Mouse (Mus musculus) large intestine, adult 2 months (tissue): Measurements from ENCODE around the gene Rdh5. TPM values are rescaled to one million over a fixed set of nuclear protein-coding genes. Genes with fewer than 3 reads are reported as not detected.

Source experiments
- DNase-seq: peaks from one replicate; pipeline ENCODE4 v3.0.0-alpha.2; 2012; ENCODE audit warnings: low read depth, low spot score
- whole genome bisulfite sequencing: fragments of 180-500 bp; shearing (Covaris S2); methylation state at CpG from one replicate; pipeline ENCODE4 v1.1.7; 2018; 5-methylcytosine and 5-hydroxymethylcytosine counted together
- polyA plus RNA-seq: library from polyadenylated mRNA; depleted of rRNA; stranded (reverse); fragments of >200 nt; gene quantifications from 2 replicates; pipeline ENCODE4 v1.2.3, GENCODE M21; 2012; rRNA removed

Rdh5 gene
- polyA plus RNA-seq = 19.0 and 19.3 TPM in 2 replicates

DNA sequence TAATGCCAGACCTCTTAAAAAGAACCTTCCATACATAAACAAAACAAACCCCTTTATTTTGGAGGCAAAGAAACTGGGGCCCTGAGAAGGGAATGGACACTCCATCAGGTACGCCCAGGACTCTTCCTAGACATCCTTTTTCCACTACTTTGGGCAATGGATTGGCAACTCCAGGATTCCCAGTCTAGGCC lies at the start of gene Rdh5:
Rdh5 (minus strand) TSS at position 67 of the 191 bp plus-strand sequence.
- 14% methylated on average over 1 of the region's 1 CpGs for WGBS
- DNase-seq = no peak

DNA sequence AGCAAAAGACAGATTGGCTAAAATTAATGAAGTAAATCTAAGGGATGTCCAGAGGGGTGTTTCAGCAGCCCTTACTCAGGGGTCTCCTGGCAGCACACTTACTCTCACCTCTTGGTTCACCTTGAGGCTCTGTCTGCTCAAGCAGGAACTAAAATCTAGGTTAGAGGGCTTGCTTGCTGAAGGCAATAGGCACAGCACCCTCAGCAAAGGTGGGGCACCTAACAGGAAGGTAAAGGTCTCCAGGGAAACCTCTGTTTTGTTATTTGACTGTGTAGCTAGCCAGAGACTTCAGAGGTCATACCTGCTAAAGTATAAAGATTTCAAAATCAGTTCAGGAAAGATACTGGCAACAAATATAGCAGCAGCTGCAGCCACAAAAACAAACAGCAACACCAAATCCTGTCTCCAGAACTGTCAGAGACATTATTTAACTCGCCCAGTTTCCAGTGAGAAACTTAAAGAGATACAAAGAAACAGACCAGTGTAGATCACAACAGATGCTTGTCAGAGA lies 48.1 kb upstream of the Rdh5 start:
- no peak for DNase-seq
- WGBS = 2% methylated on average over 1 of the region's 1 CpGs

DNA sequence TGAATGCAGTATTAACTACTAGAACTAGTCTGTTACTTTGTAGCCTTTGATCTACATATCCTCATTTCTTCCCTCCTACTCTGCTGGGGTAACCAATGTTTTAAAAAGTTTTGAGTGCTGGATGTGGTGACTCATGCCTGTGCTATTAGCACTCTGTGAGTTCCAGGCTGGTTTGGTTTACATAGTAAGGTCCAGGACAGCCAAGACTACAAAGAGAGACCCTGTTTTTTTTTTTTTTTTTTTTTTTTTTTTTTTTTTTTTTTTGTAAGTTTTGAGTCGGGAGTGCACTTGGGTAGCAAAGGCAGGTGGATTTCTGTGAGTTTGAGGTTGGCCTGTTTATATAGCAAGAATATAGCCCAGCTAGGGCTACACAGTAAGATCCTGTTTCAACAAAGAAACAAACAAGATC lies 45.7 kb upstream of the Rdh5 start:
- WGBS = 6% methylated on average over 1 of the region's 1 CpGs
- DNase-seq = no peak

DNA sequence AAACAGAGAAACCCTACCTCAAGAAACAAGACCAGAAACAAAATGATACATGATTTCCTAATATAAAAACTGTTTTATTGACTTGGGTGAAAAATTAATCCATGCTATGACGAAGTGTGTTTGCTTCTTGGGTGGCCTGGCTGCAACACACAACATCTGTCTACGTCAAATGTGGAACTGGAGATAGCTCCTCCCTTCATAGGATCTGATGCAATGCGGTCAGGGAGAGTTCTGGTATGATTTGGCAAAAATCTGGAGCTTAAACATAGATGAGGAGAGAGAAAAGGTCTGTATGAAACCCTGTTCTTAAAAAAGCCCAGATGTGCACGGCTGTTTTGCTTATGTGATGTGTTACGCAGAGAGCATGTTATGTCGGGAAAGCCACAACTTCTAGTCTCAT lies 43.2 kb upstream of the Rdh5 start:
- DNase-seq = no peak
- 39% methylated on average over 6 of the region's 6 CpGs for WGBS

DNA sequence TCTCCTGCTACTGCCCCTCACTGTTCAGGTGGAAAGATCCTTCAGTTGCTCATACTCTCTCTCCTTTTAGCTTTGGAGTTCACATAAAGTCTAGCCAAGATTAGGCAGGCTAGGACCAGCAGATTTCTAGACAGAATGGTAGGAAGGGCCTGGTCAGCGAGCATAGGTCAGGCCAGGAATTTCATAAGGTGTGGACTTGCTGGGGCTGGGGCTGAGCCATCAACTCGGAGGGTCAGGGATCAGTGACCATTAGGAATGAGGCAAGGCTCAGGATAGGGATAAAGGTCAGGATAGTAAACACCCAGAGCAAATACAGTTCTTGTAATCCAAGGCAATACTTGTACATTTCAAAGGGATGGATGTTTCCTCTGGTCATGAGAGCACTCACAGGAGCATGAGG lies 42.3 kb upstream of the Rdh5 start:
- DNase-seq = no peak
- 41% methylated on average over 2 of the region's 2 CpGs for WGBS

DNA sequence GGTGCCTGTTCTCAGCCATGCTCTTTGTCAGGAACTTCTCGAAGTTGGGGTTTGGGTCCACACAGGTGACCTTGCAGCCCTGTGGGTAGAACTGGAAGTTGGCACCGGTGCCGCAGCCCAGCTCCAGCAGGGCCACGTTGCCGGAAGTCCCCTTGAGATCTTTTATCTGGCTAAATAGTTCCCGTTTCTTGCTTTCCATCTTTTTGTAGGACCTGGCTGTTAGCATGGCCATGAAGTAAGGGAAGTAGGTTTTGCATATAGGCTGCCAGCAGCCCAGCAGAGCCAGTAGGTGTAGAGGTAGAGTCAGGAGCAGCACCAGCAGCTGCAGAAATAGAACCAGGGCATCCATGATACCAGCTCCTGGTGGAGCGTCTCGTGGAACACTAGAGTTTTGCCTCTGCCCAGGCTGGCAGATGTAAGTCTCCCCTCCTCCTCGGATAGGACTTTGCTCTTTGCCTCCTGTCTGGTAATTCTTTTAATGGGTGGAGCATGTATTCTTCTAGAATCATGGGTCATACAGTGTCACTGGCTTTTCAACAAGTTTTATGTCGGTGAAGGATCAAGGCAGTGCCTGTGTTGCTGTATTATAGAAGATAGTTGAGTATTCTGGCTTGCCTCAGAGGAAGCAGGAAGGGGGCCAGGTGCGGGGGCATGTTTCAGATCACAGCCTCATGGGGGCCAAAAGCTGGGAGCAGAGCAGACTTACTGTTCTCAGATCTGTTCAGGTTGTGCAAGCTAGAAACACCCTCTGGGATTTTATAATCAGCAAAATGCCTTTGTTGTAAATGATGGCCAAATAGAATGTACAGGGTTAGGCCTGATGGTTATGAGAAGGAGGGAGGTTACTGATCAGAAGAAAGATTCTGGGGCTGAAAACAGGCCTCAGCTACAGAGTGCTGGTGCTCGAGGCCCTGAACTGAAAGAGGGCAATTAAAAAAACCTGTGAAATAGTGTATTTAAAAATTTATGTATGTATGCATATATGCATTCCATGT lies 38.2 kb upstream of the Rdh5 start, which contains the start of gene Mettl7b:
Mettl7b (minus strand) TSS at position 399 of the 995 bp plus-strand sequence.
- WGBS = 26% methylated on average over 12 of the region's 12 CpGs
- DNase-seq = peak; percentile 76

DNA sequence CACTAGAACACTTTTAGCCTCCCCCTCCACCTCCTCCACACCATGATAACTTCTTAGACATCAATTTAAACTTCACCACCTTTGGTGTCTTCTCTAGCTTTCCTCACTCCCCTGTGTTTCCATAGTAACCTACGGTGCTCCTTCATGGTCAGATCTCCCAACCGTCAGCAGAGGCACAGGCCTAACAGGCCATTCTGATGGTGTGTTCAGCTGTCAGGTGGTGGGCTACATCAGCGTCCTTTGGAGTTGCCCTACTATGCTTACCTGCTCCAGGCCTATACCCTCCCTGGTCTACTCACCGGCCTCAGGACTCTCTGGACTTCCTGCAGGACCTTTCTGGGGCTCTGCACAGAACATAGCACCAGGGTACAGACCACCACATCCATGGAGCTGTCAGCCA lies 37.5 kb upstream of the Rdh5 start:
- 45% methylated on average over 4 of the region's 4 CpGs for WGBS
- DNase-seq = no peak

GRCm38 (mm10) chr10:128958340-128958739 lies 35.7 kb upstream of the Rdh5 start:
- 81% methylated on average over 10 of the region's 10 CpGs for WGBS

DNA sequence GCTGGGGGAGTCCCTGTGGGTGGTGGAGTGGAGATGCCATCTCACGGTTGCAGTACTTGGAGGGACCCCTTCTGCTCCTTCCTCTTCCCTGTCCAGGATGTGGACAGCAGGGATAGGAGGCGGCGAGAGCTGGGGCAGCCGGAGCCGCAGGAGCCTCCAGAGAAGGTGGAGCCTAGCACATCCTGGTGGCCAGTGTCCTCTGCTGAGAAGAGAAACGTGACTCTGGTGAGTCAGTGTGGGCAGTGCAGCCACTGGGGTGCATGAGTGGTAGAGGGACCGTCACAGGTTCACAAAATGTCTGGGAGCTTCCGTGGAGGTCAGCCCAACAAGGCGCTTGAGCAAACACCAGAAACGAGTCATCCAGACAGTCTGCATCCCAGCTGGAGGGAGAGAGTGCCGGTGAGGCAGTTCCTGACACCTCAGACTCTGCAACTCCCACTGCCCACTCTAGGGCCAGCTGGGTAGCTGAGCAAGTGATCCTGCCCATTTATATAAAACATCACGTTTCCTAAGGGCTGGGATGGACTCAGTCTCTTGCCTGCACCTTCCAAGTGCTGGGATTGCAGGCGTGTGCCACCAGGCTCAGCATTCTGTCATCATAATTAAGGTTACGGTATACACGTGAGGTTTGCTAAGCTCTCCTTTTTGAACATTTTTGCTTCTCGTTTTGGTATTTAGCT lies 27.7 kb upstream of the Rdh5 start:
- DNase-seq = no peak
- WGBS = 69% methylated on average over 16 of the region's 16 CpGs

More at GRCm38 (mm10) chr10:128958340-128958739, 35.7 kb upstream of the Rdh5 start:
- DNase-seq = no peak

DNA sequence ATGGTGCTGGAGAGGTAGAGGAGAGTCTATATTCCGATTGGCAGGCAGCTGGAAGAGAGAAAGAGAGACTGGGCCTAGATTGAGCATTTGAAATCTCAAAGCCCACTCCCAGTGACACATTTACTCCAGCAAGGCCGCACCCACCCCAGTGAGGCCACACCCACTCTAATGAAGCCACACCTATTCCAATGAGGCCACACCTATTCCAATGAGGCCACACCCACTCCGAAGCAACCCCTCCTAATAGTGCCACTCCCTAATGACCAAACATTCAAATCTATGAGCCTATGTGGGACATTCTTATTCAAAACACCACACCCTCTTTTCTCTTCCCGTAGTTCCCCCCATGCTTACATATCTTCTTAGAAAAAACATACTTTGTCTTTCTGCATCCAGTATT lies 24.8 kb upstream of the Rdh5 start:
- WGBS = 85% methylated on average over 4 of the region's 4 CpGs
- DNase-seq = no peak

GRCm38 (mm10) chr10:128945675-128946074 lies 23.0 kb upstream of the Rdh5 start:
- WGBS = 18% methylated on average over 3 of the region's 3 CpGs
- DNase-seq = no peak

DNA sequence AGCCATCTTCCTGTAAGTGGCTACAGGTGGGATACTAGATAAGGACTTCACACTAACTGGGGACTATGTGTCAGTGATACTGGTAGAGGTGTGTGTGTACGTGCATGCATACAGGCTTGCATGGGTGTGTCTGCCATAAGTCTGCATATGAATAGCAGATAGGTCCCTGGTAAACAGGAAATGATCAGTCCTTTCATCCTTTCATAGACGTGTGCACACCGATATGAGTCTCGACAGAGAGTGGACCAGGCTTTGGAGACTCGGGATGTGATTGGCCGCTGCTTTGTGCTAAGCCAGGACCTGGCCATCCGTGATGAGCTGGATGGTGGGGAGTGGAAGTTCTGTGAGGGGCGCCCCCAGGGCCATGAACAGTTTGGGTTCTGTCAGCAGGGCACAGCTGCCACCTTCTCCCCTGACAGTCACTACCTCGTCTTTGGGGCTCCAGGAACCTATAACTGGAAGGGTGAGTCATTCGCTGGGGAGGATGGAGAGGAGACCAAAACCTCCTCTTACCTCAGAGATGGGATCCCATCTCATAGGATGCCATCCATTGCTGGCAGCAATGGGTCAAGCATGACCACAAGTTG lies 17.9 kb upstream of the Rdh5 start:
- no peak for DNase-seq
- WGBS = 71% methylated on average over 10 of the region's 10 CpGs

DNA sequence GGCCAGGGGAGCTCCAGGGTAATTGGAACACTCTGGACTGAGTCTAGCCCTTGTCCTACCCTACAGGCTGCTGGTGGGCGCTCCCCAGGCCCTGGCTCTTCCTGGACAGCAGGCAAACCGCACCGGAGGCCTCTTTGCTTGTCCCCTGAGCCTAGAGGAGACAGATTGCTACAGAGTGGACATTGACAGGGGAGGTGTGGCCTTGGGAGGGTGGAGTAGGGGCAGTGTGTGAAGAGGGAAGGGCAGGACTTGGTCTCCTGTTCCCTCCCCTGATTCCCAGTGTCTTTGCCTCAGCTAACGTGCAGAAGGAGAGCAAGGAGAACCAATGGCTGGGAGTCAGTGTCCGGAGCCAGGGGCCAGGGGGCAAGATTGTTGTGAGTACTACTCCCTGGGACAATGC lies 16.3 kb upstream of the Rdh5 start:
- peak; percentile 53 for DNase-seq
- WGBS = 23% methylated on average over 5 of the region's 5 CpGs

DNA sequence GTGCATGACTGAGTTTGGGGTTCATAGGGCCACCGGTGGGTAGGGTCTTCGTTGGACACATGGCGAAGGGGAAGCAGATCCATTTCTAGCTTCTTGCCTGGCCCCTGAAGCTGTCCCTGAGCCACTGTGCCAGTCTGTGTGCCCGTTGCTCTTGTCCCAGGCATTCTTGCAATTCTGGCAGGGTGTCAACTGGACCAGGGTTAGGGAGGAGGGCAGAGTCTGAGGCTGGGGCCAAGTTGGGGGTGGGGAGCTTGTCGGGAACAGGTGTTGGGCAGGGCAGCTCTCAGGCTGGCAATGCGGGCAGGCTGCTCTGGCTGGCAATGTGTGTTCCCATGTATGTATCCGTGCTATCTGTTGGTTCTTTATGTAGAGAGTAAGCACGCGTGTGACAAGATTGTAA lies 15.8 kb upstream of the Rdh5 start:
- 29% methylated on average over 9 of the region's 9 CpGs for WGBS
- peak; percentile 87 for DNase-seq

DNA sequence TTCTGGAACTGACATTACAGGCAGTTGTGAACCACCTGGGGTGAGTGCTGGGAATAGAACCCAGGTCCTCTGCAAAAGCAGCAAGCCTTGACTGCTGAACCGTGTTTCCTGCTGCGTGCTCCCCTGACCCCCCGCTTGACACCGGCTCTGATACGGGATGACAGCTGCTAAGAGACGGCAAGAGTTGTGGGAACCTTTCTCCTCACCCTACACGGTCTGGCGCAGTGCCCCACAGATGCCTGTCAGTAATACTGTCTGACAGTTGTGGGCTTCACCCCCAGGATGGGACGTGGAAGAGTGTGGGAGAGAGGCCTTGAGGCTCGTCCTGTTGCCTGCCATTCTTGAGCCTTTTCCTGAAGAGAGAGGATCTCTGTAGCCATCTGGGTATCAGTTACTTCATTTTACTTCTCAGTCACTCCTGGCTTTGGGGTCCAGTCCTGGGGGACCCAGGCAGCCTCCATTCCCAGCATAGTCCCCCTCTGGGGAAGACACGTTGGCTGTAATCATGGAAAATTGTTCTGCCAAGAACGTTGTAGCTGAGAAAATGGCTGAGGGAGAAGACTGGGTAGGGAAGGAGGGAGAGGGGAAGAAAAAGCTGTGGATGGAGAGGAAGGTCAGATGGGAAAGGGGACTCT lies 15.2 kb upstream of the Rdh5 start:
- 77% methylated on average over 12 of the region's 12 CpGs for WGBS
- DNase-seq = no peak

- no peak for DNase-seq
- whole genome bisulfite sequencing = 73% methylated on average over 8 of the region's 8 CpGs
These were observed 13.2 kb upstream of the Rdh5 start for GRCm38 (mm10) chr10:128935826-128936440.

GRCm38 (mm10) chr10:128934997-128935787 lies 12.5 kb upstream of the Rdh5 start:
- no peak for DNase-seq
- WGBS = 69% methylated on average over 7 of the region's 7 CpGs

DNA sequence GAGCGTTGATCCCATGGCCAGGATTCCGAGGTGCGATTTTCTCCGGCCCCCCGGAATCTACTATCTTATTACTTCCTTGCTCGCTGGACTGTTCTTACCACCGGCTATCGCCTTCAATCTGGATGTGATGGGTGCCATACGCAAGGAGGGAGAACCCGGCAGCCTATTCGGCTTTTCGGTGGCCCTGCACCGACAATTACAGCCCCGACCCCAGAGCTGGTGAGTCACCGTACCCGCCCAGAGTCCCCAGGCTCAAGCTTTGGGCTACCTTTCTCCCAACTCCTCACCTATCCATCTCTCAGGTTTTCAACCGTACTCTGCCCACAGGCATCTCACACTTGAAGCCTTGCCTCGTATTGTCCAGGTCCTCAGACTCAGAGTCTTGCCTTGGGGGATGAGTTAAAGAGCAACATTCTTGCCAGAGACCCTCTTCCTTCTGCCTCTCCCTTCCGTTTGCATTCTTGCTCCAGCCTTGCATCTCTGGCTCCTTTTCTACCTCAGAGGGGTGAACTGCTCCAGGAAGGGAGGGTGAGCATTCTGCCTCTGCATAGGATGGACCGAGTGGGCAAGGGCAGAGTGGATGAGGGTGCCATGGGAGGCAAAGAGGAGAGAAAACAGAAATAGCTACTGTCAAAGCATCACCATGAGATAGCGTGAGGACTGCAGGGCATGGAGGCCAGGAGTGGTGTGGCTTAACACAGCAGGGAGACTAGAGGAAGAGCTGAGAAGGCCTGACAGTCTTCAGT lies 11.5 kb upstream of the Rdh5 start:
- no peak for DNase-seq
- 4% methylated on average over 21 of the region's 21 CpGs for WGBS
